Mouse (Mus musculus) MEL (cell line): ENCODE data around the gene Alg1.

Source experiments
- BHLHE40 ChIP-seq: IDR thresholded peaks from 2 replicates; pipeline ENCODE4 v1.6.1; 2012; ENCODE audit warnings: low read depth, mild to moderate bottlenecking, inconsistent platforms, low read length, improper control_type of control experiment, borderline replicate concordance
- CTCF ChIP-seq, 3 experiments: IDR thresholded peaks in 2 of 3; conservative IDR thresholded peaks in 1 of 3; 2 replicates each; pipeline ENCODE4 v1.5.1; 2011 to 2012; ENCODE audit warnings: low read length in 3 of 3, low read depth in 2 of 3, mild to moderate bottlenecking in 2 of 3, improper control_type of control experiment in 1 of 3, inconsistent platforms in 1 of 3, mixed read lengths in 1 of 3, moderate library complexity in 1 of 3; ENCODE audit not compliant: control insufficient read depth in 1 of 3, insufficient read depth in 1 of 3, poor library complexity in 1 of 3, severe bottlenecking in 1 of 3

- TF ChIP-seq CTCF (IDR thresholded peaks at IDR 0.05 in 2 of 3, conservative IDR thresholded peaks at IDR 0.05 in 1 of 3; ENCODE audit: control insufficient read depth in 1 of 3, insufficient read depth in 1 of 3, low read depth in 2 of 3, low read length in 3 of 3, poor library complexity in 1 of 3, severe bottlenecking in 1 of 3) (no peak), BHLHE40 (no peak)
These were observed 46.3 kb downstream of the Alg1 start for GRCm38 (mm10) chr16:5279571-5280222.
